Mouse (Mus musculus): ENCODE results near the gene Pum2.

GRCm38 (mm10) chr12:8753654-8754053 lies 79.7 kb downstream of the Pum2 start:
- no peak for TF ChIP-seq CTCF (IDR thresholded peaks at IDR 0.05; ENCODE audit: insufficient read depth, low read depth, low read length)
- no peak for TF ChIP-seq POLR2A (IDR thresholded peaks at IDR 0.05; ENCODE audit: insufficient read depth, low read depth, low read length)
